19 mouse cellular contexts compared by ENCODE assay signal in the genomic region with DNA sequence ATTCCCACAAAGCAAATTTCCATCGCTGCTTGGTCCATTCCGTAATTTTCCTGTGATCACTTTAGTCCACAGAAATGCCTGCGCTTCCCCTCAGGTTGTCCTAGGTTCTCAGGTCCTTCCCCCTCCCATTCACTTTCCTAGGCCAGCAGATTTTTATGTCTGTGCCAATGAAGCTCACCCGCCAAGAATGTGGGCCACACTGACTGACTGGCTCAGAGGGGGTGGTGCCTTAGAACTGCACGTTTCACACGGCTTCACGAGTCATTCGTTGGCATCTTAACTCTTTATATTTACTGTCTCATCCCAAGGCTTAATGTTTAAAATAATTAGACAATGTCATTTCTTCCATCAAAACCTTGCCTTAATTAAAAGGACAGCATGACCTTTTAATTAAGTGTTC. TPM values are rescaled to one million over a fixed set of nuclear protein-coding genes. Genes with fewer than 3 reads are reported as not detected.
DNase-seq lines count a peak whose midpoint lies in the region; ATAC-seq lines count a peak whose summit lies in the region.
"Had no signal": no experiment of that assay in that cellular context is flagged by ENCODE, and none has a peak within 500 bp of the region (broad histone marks: within the 10 kb centered on the region; RNA-seq: fewer than 3 reads in every experiment).

No protein-coding gene starts in this region.

- H3K4me2 ChIP-seq in heart, embryonic 15.5 days: no peak overlapping the region
- H3K4me2 ChIP-seq: hindbrain, embryonic 14.5 days; lung, embryonic 14.5 days; midbrain, embryonic 11.5 days; neural tube, embryonic 12.5 days had no signal

- H3K4me1 ChIP-seq in heart, embryonic 15.5 days (replicated peaks): no peaks in the 10 kb centered on the region
- H3K4me1 ChIP-seq: neural tube, embryonic 12.5 days had no signal

- H3K9ac ChIP-seq in heart, embryonic 15.5 days: no peak overlapping the region
- H3K9ac ChIP-seq: hindbrain, embryonic 14.5 days; lung, embryonic 14.5 days; neural tube, embryonic 12.5 days had no signal

- H3K27me3 ChIP-seq in heart, embryonic 15.5 days: no peaks in the 10 kb centered on the region
- H3K27me3 ChIP-seq: neural tube, embryonic 12.5 days had no signal

- no peak for ATAC-seq in heart, embryonic 15.5 days (replicated peaks; ENCODE audit: insufficient number of reproducible peaks, insufficient read depth, low FRiP score, low read depth)

- 75% methylated on average over 8 of the region's 8 CpGs for WGBS in heart, embryonic 15.5 days

- intact Hi-C loops in heart, postnatal 10 days (cut with DNase I): no loop called here
- intact Hi-C loops in left cerebral cortex, postnatal 14 days (cut with DNase I): no loop called here

- DNase-seq in adrenal gland, postnatal 25 days: peak; percentile 5
- no peak for DNase-seq in adrenal gland, adult 18-20 months (ENCODE audit: low spot score in 2 of 2)
- no peak for DNase-seq in heart, adult 8-10 months (ENCODE audit: low spot score)
- DNase-seq in NIH3T3 (ENCODE audit: low read depth): peak; percentile 73
- DNase-seq in heart, postnatal 10 days: peak; percentile 59 to 62
- DNase-seq in embryo, embryonic 10.5 days (ENCODE audit: low spot score): no peak
- DNase-seq in left cerebral cortex, postnatal 14 days (ENCODE audit: low spot score in 2 of 2): no peak
- DNase-seq: cerebellum, postnatal 36 days; kidney, postnatal 4 days; left cerebral cortex, postnatal 4 days; lung, embryonic 14.5 days; thymus, adult 18-20 months had no signal

- H3K36me3 ChIP-seq in heart, embryonic 15.5 days: 0 out of 2 replicates have a peak, but pooled peaks cover 5% of the 10 kb centered on the region

- H3K9me3 ChIP-seq in heart, embryonic 15.5 days (replicated peaks): no peaks in the 10 kb centered on the region
- H3K9me3 ChIP-seq: neural tube, embryonic 12.5 days had no signal

- H3K27ac ChIP-seq in heart, embryonic 15.5 days: 0 out of 2 replicates have a peak overlapping the region, but pooled peaks have one; percentile 33
- H3K27ac ChIP-seq: hindbrain, embryonic 14.5 days; macrophage; neural tube, embryonic 12.5 days had no signal

- no peak overlapping the region for H3K4me3 ChIP-seq in heart, embryonic 15.5 days
- H3K4me3 ChIP-seq: erythroblast, embryonic 14.5 days; neural tube, embryonic 12.5 days had no signal

RNA-seq across cellular contexts. Expression of a gene that starts 7.6 kb away (rescaled TPM):
- 21.0 and 30.4 TPM in 2 replicates for total RNA-seq in adrenal gland, postnatal 25 days (2021)
- total RNA-seq in adrenal gland, adult 18-20 months (2021): 10 to 100 TPM in 1 of 2 experiments, 1 to 10 TPM in 1; 9.6 to 32.5 TPM
- 41.3 and 55.2 TPM in 2 replicates for polyA plus RNA-seq in heart, embryonic 15.5 days (2015; fragmentation: Nextera tagmentation; extraction: Ambion mirVana)
- 1 to 10 TPM; 4.5 to 7.5 (median 5.8) TPM for total RNA-seq in heart, adult 8-10 months (2022)
- 10 to 100 TPM; 15.6 to 19.6 TPM for total RNA-seq in heart, postnatal 10 days (2021)
- total RNA-seq in left cerebral cortex, postnatal 14 days (2021): 10 to 100 TPM; 30.0 to 33.7 TPM

RNA-seq across cellular contexts. Expression of a gene that starts 16.2 kb away (rescaled TPM):
- total RNA-seq in adrenal gland, postnatal 25 days (2021): 6.7 and 8.4 TPM in 2 replicates
- 1 to 10 TPM; 4.6 to 5.2 TPM for total RNA-seq in adrenal gland, adult 18-20 months (2021)
- 9.6 TPM in 2 replicates for polyA plus RNA-seq in heart, embryonic 15.5 days (2015; fragmentation: Nextera tagmentation; extraction: Ambion mirVana)
- total RNA-seq in heart, adult 8-10 months (2022): 1 to 10 TPM; 4.6 to 7.9 (median 6.8) TPM
- total RNA-seq in heart, postnatal 10 days (2021): 1 to 10 TPM; 8.9 to 9.3 TPM
- total RNA-seq in left cerebral cortex, postnatal 14 days (2021): 10 to 100 TPM; 26.2 to 26.3 TPM

RNA-seq across cellular contexts. Expression of a gene that starts 16.3 kb away (rescaled TPM):
- 19.6 and 20.3 TPM in 2 replicates for total RNA-seq in adrenal gland, postnatal 25 days (2021)
- 10 to 100 TPM; 36.3 to 49.7 TPM for total RNA-seq in adrenal gland, adult 18-20 months (2021)
- 8.9 and 12.8 TPM in 2 replicates for polyA plus RNA-seq in heart, embryonic 15.5 days (2015; fragmentation: Nextera tagmentation; extraction: Ambion mirVana)
- total RNA-seq in heart, adult 8-10 months (2022): 10 to 100 TPM; 17.5 to 21.0 (median 19.8) TPM
- 10 to 100 TPM; 33.4 to 42.2 TPM for total RNA-seq in heart, postnatal 10 days (2021)
- total RNA-seq in left cerebral cortex, postnatal 14 days (2021): 10 to 100 TPM; 15.3 to 17.4 TPM
- polyA plus RNA-seq: C2C12 had no signal

Comparison
In these comparisons a context has a peak if more than half of its experiments do, and no peak if none do; other contexts are left out.
1. DNase-seq: peak in adrenal gland, postnatal 25 days (single experiment), NIH3T3 (single experiment) and heart, postnatal 10 days (2 of 2); none in adrenal gland, adult 18-20 months (0 of 2), heart, adult 8-10 months (single experiment), embryo, embryonic 10.5 days (single experiment) and left cerebral cortex, postnatal 14 days (0 of 2).